In the genomic region with DNA sequence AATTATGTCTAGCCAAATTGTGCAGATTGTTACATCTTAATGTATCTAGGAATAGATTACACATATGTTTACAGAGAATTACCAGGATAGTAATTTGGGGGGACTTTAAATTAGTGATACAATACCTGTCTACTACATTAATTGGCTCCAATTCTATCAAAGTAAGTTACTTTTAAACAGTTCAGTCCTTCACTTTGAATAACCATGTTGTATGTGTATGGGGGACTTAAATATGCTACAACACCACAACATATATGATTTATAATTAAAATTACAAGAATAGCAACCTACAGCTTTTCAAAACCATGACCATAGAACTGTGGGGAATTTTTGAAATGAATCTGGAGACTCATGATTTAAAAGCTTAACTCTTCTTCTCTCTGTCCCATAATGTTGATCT, we compare ENCODE assay signal across 25 mouse cellular contexts.
"Had no signal": no experiment of that assay in that cellular context is flagged by ENCODE, and none has a peak within 500 bp of the region (broad histone marks: within the 10 kb centered on the region; RNA-seq: fewer than 3 reads in every experiment).

No protein-coding gene starts in this region.

- H3K27me3 ChIP-seq: heart, embryonic 12.5 days; intestine, embryonic 15.5 days; limb, embryonic 12.5 days; liver, embryonic 13.5 days had no signal

- H3K36me3 ChIP-seq: heart, embryonic 10.5 days; heart, embryonic 12.5 days; hindbrain, embryonic 12.5 days; intestine, embryonic 15.5 days; limb, embryonic 10.5 days; limb, embryonic 12.5 days; liver, embryonic 13.5 days had no signal

- H3K27ac ChIP-seq: gastrocnemius, adult 2 months; heart, embryonic 10.5 days; hindbrain, embryonic 12.5 days; hindbrain, embryonic 14.5 days; intestine, embryonic 15.5 days; layer of hippocampus, adult 2 months; left cerebral cortex, adult 2 months; limb, embryonic 10.5 days; limb, embryonic 12.5 days; liver, embryonic 13.5 days had no signal

- H3K9ac ChIP-seq: heart, embryonic 12.5 days; hindbrain, embryonic 12.5 days; hindbrain, embryonic 14.5 days; intestine, embryonic 15.5 days; limb, embryonic 12.5 days; liver, embryonic 13.5 days had no signal

- DNase-seq: gastrocnemius, adult 2 months; gastrocnemius, postnatal 10 days; gastrocnemius, postnatal 25 days; heart, adult 18-20 months; heart, postnatal 10 days; heart, postnatal 4 days; kidney, adult 18-20 months; kidney, adult 8-10 months; kidney, postnatal 10 days; kidney, postnatal 25 days; kidney, postnatal 4 days; liver; liver, embryonic 13.5 days had no signal

- ATAC-seq: inflammation-experienced regulatory T-cells, adult 6 months; intestine, embryonic 15.5 days; intestine, postnatal 0 days had no signal

- H3K4me1 ChIP-seq: heart, embryonic 10.5 days; heart, embryonic 12.5 days; intestine, embryonic 15.5 days; limb, embryonic 12.5 days; liver, embryonic 13.5 days had no signal

- H3K4me2 ChIP-seq: heart, embryonic 12.5 days; hindbrain, embryonic 14.5 days; intestine, embryonic 15.5 days; limb, embryonic 12.5 days; liver, embryonic 11.5 days; liver, embryonic 13.5 days had no signal

- H3K4me3 ChIP-seq: gastrocnemius, adult 2 months; heart, embryonic 10.5 days; heart, embryonic 12.5 days; hindbrain, embryonic 12.5 days; intestine, embryonic 15.5 days; layer of hippocampus, adult 2 months; left cerebral cortex, adult 2 months; limb, embryonic 10.5 days; limb, embryonic 12.5 days; liver, embryonic 13.5 days had no signal

- H3K9me3 ChIP-seq: heart, embryonic 10.5 days; heart, embryonic 12.5 days; hindbrain, embryonic 12.5 days; intestine, embryonic 15.5 days; limb, embryonic 10.5 days; limb, embryonic 12.5 days; liver, embryonic 13.5 days had no signal
